Mouse (Mus musculus) gastrocnemius, adult 2 months (tissue): ENCODE measurements around the gene Ercc1. TPM values are rescaled to one million over a fixed set of nuclear protein-coding genes. Genes with fewer than 3 reads are reported as not detected.

ENCODE experiments used
- DNase-seq: peaks from one replicate; pipeline ENCODE4 v3.0.0; 2022
- H3K27ac ChIP-seq: fragments of 200-600 bp; 2 replicates; pipeline ENCODE4 v1.8.1; 2022; ENCODE audit warnings: mild to moderate bottlenecking
- H3K4me3 ChIP-seq: fragments of 200-600 bp; 2 replicates; pipeline ENCODE4 v1.8.1; 2022; ENCODE audit warnings: mild to moderate bottlenecking, moderate library complexity
- CTCF ChIP-seq: fragments of 200-600 bp; IDR thresholded peaks from 2 replicates; pipeline ENCODE4 v1.8.1; 2022; ENCODE audit warnings: antibody characterized with exemption, mild to moderate bottlenecking, moderate library complexity
- intact Hi-C: fragments of 180-260 bp; cut with DNase I; formaldehyde crosslinking; loops from one replicate; pipeline ENCODE4 v1.15.1; 2025
- total RNA-seq, 2 experiments: library from RNA; stranded (reverse); gene quantifications; 2 replicates each; pipeline ENCODE4 v1.2.3; 2021

Ercc1 gene
- total RNA-seq, 2 experiments from 2014 or later = 28.1 to 30.4 TPM

GRCm38 (mm10) chr7:19349188-19349915 is 4.8 kb downstream of the Ercc1 start:
- no peak for TF ChIP-seq CTCF
- DNase-seq = no peak
- H3K27ac ChIP-seq = peak overlapping the region; percentile 81
- intact Hi-C loops = loop anchor here (5.0 kb wide), 1 partner anchor 107 kb away; no protein-coding TSS in a partner anchor
- peak overlapping the region; percentile 63 for H3K4me3 ChIP-seq

- intact Hi-C loops = no loop called here
- no peak for TF ChIP-seq CTCF
Observed at GRCm38 (mm10) chr7:19350221-19350620, 5.6 kb downstream of the Ercc1 start.

GRCm38 (mm10) chr7:19354991-19355390 is 10.4 kb downstream of the Ercc1 start:
- DNase-seq = no peak
- H3K4me3 ChIP-seq = no peak overlapping the region
- TF ChIP-seq CTCF = no peak
- no peak overlapping the region for H3K27ac ChIP-seq
- intact Hi-C loops = no loop called here

More at GRCm38 (mm10) chr7:19350221-19350620, 5.6 kb downstream of the Ercc1 start:
- H3K27ac ChIP-seq = peak overlapping the region; percentile 81
- H3K4me3 ChIP-seq = peak overlapping the region; percentile 63
- no peak for DNase-seq

GRCm38 (mm10) chr7:19356311-19356710 is 11.7 kb downstream of the Ercc1 start:
- intact Hi-C loops = no loop called here
- Histone ChIP-seq H3K27ac (no peak overlapping the region), H3K4me3 (no peak overlapping the region)
- no peak for TF ChIP-seq CTCF
- DNase-seq = no peak

- DNase-seq = no peak
- H3K4me3 ChIP-seq = no peak overlapping the region
- H3K27ac ChIP-seq = no peak overlapping the region
- no peak for TF ChIP-seq CTCF
- intact Hi-C loops = no loop called here
Observed at GRCm38 (mm10) chr7:19357381-19358375, 13.1 kb downstream of the Ercc1 start.

GRCm38 (mm10) chr7:19358634-19359033 is 14.1 kb downstream of the Ercc1 start:
- intact Hi-C loops = no loop called here
- no peak for DNase-seq
- H3K4me3 ChIP-seq = peak overlapping the region; percentile 88
- peak overlapping the region; percentile 94 for H3K27ac ChIP-seq
- no peak for TF ChIP-seq CTCF

GRCm38 (mm10) chr7:19359299-19359891 is 14.8 kb downstream of the Ercc1 start, which contains the start of the genes Cd3eap and Ppp1r13l:
Gene Cd3eap (minus strand): TSS chr7:19359483.
Gene Ppp1r13l (plus strand): TSS chr7:19359749.
- peak within 1 kb of the TSS; percentile 94 for H3K27ac ChIP-seq
- intact Hi-C loops = no loop called here
- peak within 1 kb of the TSS; percentile 88 for H3K4me3 ChIP-seq
- no peak for TF ChIP-seq CTCF
- peak; percentile 92 for DNase-seq

- intact Hi-C loops = loop anchor here (5.0 kb wide), 2 partner anchors 63 to 128 kb away; no protein-coding TSS in a partner anchor
- H3K27ac ChIP-seq = peak overlapping the region; percentile 94
- peak overlapping the region; percentile 88 for H3K4me3 ChIP-seq
- peak; percentile 82 for DNase-seq
- no peak for TF ChIP-seq CTCF
Observed at GRCm38 (mm10) chr7:19359892-19360641, 15.5 kb downstream of the Ercc1 start.

GRCm38 (mm10) chr7:19360944-19361343 is 16.4 kb downstream of the Ercc1 start:
- peak overlapping the region; percentile 94 for H3K27ac ChIP-seq
- H3K4me3 ChIP-seq = peak overlapping the region; percentile 88
- peak; percentile 96 for DNase-seq
- intact Hi-C loops = loop anchor here (5.0 kb wide), 2 partner anchors 64 to 129 kb away; no protein-coding TSS in a partner anchor
- TF ChIP-seq CTCF = no peak

- Histone ChIP-seq H3K4me3 (peak overlapping the region; percentile 88), H3K27ac (peak overlapping the region; percentile 94)
- intact Hi-C loops = loop anchor here (5.0 kb wide), 2 partner anchors 64 to 129 kb away; no protein-coding TSS in a partner anchor
- TF ChIP-seq CTCF = peak; percentile 89
- DNase-seq = peak; percentile 89
Observed at GRCm38 (mm10) chr7:19361720-19362119, 17.1 kb downstream of the Ercc1 start.

- DNase-seq = no peak
- Histone ChIP-seq H3K27ac (peak overlapping the region; percentile 94), H3K4me3 (peak overlapping the region; percentile 88)
- intact Hi-C loops = loop anchor here (5.0 kb wide), 2 partner anchors 65 to 130 kb away; no protein-coding TSS in a partner anchor
- TF ChIP-seq CTCF = no peak
Observed at GRCm38 (mm10) chr7:19362276-19362675, 17.7 kb downstream of the Ercc1 start.
